Mouse (Mus musculus) myocyte (in vitro differentiated cells): ENCODE measurements around the gene Slc5a11. TPM values are rescaled to one million over a fixed set of nuclear protein-coding genes. Genes with fewer than 3 reads are reported as not detected.

Experiments used
- H3K27me3 ChIP-seq: one replicate; pipeline ENCODE4 v1.6.1; 2011; ENCODE audit not compliant: control insufficient read depth, insufficient read depth, insufficient read length
- H3K36me3 ChIP-seq: one replicate; pipeline ENCODE4 v1.6.1; 2011; ENCODE audit not compliant: control insufficient read depth, insufficient read depth
- H3K4me2 ChIP-seq: one replicate; pipeline ENCODE4 v1.6.1; 2011; ENCODE audit warnings: low read depth, control low read depth
- H3K4me3 ChIP-seq: one replicate; pipeline ENCODE4 v1.5.1; 2011; ENCODE audit warnings: mild to moderate bottlenecking, control low read depth, moderate library complexity
- H3K79me2 ChIP-seq: one replicate; pipeline ENCODE4 v1.6.1; 2011; ENCODE audit not compliant: control insufficient read depth, insufficient read depth
- H3ac ChIP-seq: one replicate; pipeline ENCODE4 v1.6.1; 2011; ENCODE audit not compliant: control insufficient read depth, insufficient read length
- CEBPB ChIP-seq: IDR thresholded peaks from 2 replicates; pipeline ENCODE4 v1.6.1; 2011; ENCODE audit warnings: mild to moderate bottlenecking, moderate library complexity; ENCODE audit not compliant: poor library complexity, insufficient read depth, severe bottlenecking
- E2F4 ChIP-seq: IDR thresholded peaks from one replicate; pipeline ENCODE4 v1.6.1; 2011; ENCODE audit warnings: mild to moderate bottlenecking, control low read depth, moderate library complexity; ENCODE audit not compliant: insufficient read depth
- MAX ChIP-seq: IDR thresholded peaks from one replicate; pipeline ENCODE4 v1.6.1; 2011; ENCODE audit warnings: low read depth, mild to moderate bottlenecking, control low read depth
- MYOD1 ChIP-seq, 3 experiments: IDR thresholded peaks; one replicate each; pipeline ENCODE4 v1.6.1; 2011; ENCODE audit warnings: control low read depth in 2 of 3, low read depth in 2 of 3, mild to moderate bottlenecking in 2 of 3, moderate library complexity in 1 of 3; ENCODE audit not compliant: insufficient read length in 2 of 3, control insufficient read depth in 1 of 3
- MYOG ChIP-seq, 3 experiments: IDR thresholded peaks; one replicate each; pipeline ENCODE4 v1.6.1; 2011; ENCODE audit warnings: control low read depth in 2 of 3, low read depth in 2 of 3, mild to moderate bottlenecking in 2 of 3; ENCODE audit not compliant: insufficient read length in 2 of 3, control insufficient read depth in 1 of 3, insufficient read depth in 1 of 3
- POLR2A ChIP-seq: IDR thresholded peaks from one replicate; pipeline ENCODE4 v1.6.1; 2011; ENCODE audit warnings: low read depth, mild to moderate bottlenecking, control low read depth, moderate library complexity; ENCODE audit not compliant: insufficient read length
- POLR2AphosphoS2 ChIP-seq: IDR thresholded peaks from one replicate; pipeline ENCODE4 v1.6.1; 2011; ENCODE audit warnings: low read depth, control low read depth; ENCODE audit not compliant: insufficient read length
- REST ChIP-seq: IDR thresholded peaks from one replicate; pipeline ENCODE4 v1.6.1; 2011; ENCODE audit warnings: mild to moderate bottlenecking, control low read depth, moderate library complexity; ENCODE audit not compliant: insufficient read depth, insufficient read length
- SRF ChIP-seq: IDR thresholded peaks from one replicate; pipeline ENCODE4 v1.6.1; 2011; ENCODE audit warnings: low read depth; ENCODE audit not compliant: control insufficient read depth, insufficient read length
- TCF12 ChIP-seq: IDR thresholded peaks from one replicate; pipeline ENCODE4 v1.6.1; 2011; ENCODE audit warnings: mild to moderate bottlenecking, control low read depth; ENCODE audit not compliant: poor library complexity, insufficient read depth, severe bottlenecking
- TCF3 ChIP-seq: IDR thresholded peaks from one replicate; pipeline ENCODE4 v1.6.1; 2011; ENCODE audit warnings: low read depth, control low read depth; ENCODE audit not compliant: insufficient read length
- USF1 ChIP-seq: IDR thresholded peaks from one replicate; pipeline ENCODE4 v1.6.1; 2011; ENCODE audit warnings: low read depth, mild to moderate bottlenecking, control low read depth, moderate library complexity
- polyA plus RNA-seq: library from polyadenylated mRNA; unstranded; fragments of >200 nt; fragmentation: generic; extraction: Trizol; gene quantifications from one replicate; pipeline ENCODE4 v1.2.1, GENCODE M21; 2012; ENCODE audit warnings: missing spikeins

Gene Slc5a11
- polyA plus RNA-seq, 1 experiment, result not detected

- H3K4me3 ChIP-seq, result no peak overlapping the region
- TF ChIP-seq TCF3 (no peak), MYOD1 (IDR thresholded peaks at IDR 0.05; ENCODE audit: control insufficient read depth in 1 of 3, insufficient read length in 2 of 3, low read depth in 2 of 3) (no peak), CEBPB (no peak), TCF12 (no peak), USF1 (no peak)
- H3K4me2 ChIP-seq, result no peak overlapping the region
- H3K36me3 ChIP-seq, result peaks cover 11% of the 10 kb centered on the region
- no peaks in the 10 kb centered on the region for H3K27me3 ChIP-seq
- H3ac ChIP-seq, result no peak overlapping the region
- no peaks in the 10 kb centered on the region for H3K79me2 ChIP-seq
Observed at GRCm38 (mm10) chr7:123283826-123284225, 69.2 kb downstream of the Slc5a11 start.

GRCm38 (mm10) chr7:123285896-123286295, 71.3 kb downstream of the Slc5a11 start:
- H3K27me3 ChIP-seq, result no peaks in the 10 kb centered on the region
- H3K4me3 ChIP-seq, result no peak overlapping the region
- H3K4me2 ChIP-seq, result no peak overlapping the region
- no peak for TF ChIP-seq E2F4
- no peak for TF ChIP-seq REST
- no peak for TF ChIP-seq CEBPB
- no peak for TF ChIP-seq MYOG (IDR thresholded peaks at IDR 0.05; ENCODE audit: control insufficient read depth in 1 of 3, insufficient read depth in 1 of 3, insufficient read length in 2 of 3, low read depth in 2 of 3)
- no peak for TF ChIP-seq USF1
- TF ChIP-seq MAX, result no peak
- no peak for TF ChIP-seq TCF3
- no peak for TF ChIP-seq MYOD1 (IDR thresholded peaks at IDR 0.05; ENCODE audit: control insufficient read depth in 1 of 3, insufficient read length in 2 of 3, low read depth in 2 of 3)
- TF ChIP-seq POLR2AphosphoS2, result no peak
- no peak for TF ChIP-seq TCF12
- no peak for TF ChIP-seq SRF
- no peak for TF ChIP-seq POLR2A
- no peaks in the 10 kb centered on the region for H3K79me2 ChIP-seq
- peaks cover 16% of the 10 kb centered on the region for H3K36me3 ChIP-seq
- H3ac ChIP-seq, result no peak overlapping the region

- H3K27me3 ChIP-seq, result no peaks in the 10 kb centered on the region
- no peak overlapping the region for H3ac ChIP-seq
- H3K4me2 ChIP-seq, result no peak overlapping the region
- H3K79me2 ChIP-seq, result no peaks in the 10 kb centered on the region
- peaks cover 12% of the 10 kb centered on the region for H3K36me3 ChIP-seq
- TF ChIP-seq POLR2A (no peak), MYOG (IDR thresholded peaks at IDR 0.05; ENCODE audit: control insufficient read depth in 1 of 3, insufficient read depth in 1 of 3, insufficient read length in 2 of 3, low read depth in 2 of 3) (no peak)
- no peak overlapping the region for H3K4me3 ChIP-seq
Observed at GRCm38 (mm10) chr7:123287903-123288302, 73.3 kb downstream of the Slc5a11 start.

GRCm38 (mm10) chr7:123289176-123289575, 74.6 kb downstream of the Slc5a11 start:
- peaks cover 15% of the 10 kb centered on the region for H3K36me3 ChIP-seq
- no peak overlapping the region for H3ac ChIP-seq
- H3K4me2 ChIP-seq, result no peak overlapping the region
- H3K79me2 ChIP-seq, result no peaks in the 10 kb centered on the region
- H3K27me3 ChIP-seq, result no peaks in the 10 kb centered on the region
- H3K4me3 ChIP-seq, result no peak overlapping the region
- TF ChIP-seq MYOG (IDR thresholded peaks at IDR 0.05; ENCODE audit: control insufficient read depth in 1 of 3, insufficient read depth in 1 of 3, insufficient read length in 2 of 3, low read depth in 2 of 3), result peak in 1 of 3 experiments; percentile 63
- no peak for TF ChIP-seq TCF12
- peak in 1 of 3 experiments; percentile 49 for TF ChIP-seq MYOD1 (IDR thresholded peaks at IDR 0.05; ENCODE audit: control insufficient read depth in 1 of 3, insufficient read length in 2 of 3, low read depth in 2 of 3)

GRCm38 (mm10) chr7:123291942-123292341, 77.4 kb downstream of the Slc5a11 start:
- Histone ChIP-seq H3K27me3 (no peaks in the 10 kb centered on the region), H3ac (no peak overlapping the region), H3K4me3 (no peak overlapping the region), H3K4me2 (no peak overlapping the region), H3K36me3 (peaks cover 25% of the 10 kb centered on the region), H3K79me2 (no peaks in the 10 kb centered on the region)
- peak in 2 of 3 experiments; percentile 54 to 58 for TF ChIP-seq MYOG (IDR thresholded peaks at IDR 0.05; ENCODE audit: control insufficient read depth in 1 of 3, insufficient read depth in 1 of 3, insufficient read length in 2 of 3, low read depth in 2 of 3)
- no peak for TF ChIP-seq TCF3
- TF ChIP-seq MYOD1 (IDR thresholded peaks at IDR 0.05; ENCODE audit: control insufficient read depth in 1 of 3, insufficient read length in 2 of 3, low read depth in 2 of 3), result peak in 1 of 3 experiments; percentile 55

- TF ChIP-seq POLR2AphosphoS2 (no peak), MYOG (IDR thresholded peaks at IDR 0.05; ENCODE audit: control insufficient read depth in 1 of 3, insufficient read depth in 1 of 3, insufficient read length in 2 of 3, low read depth in 2 of 3) (no peak), MAX (no peak), TCF12 (no peak), REST (no peak), MYOD1 (IDR thresholded peaks at IDR 0.05; ENCODE audit: control insufficient read depth in 1 of 3, insufficient read length in 2 of 3, low read depth in 2 of 3) (no peak), POLR2A (no peak), E2F4 (no peak), USF1 (no peak), TCF3 (no peak), CEBPB (no peak), SRF (no peak)
Observed at GRCm38 (mm10) chr7:123293898-123294297, 79.3 kb downstream of the Slc5a11 start.

More at GRCm38 (mm10) chr7:123293898-123294297, 79.3 kb downstream of the Slc5a11 start:
- Histone ChIP-seq H3K27me3 (no peaks in the 10 kb centered on the region), H3K79me2 (no peaks in the 10 kb centered on the region), H3K4me3 (no peak overlapping the region), H3K36me3 (peaks cover 25% of the 10 kb centered on the region), H3ac (no peak overlapping the region), H3K4me2 (no peak overlapping the region)
